Mouse (Mus musculus) mature B cell (primary cell): Measurements from ENCODE around the gene Prrt2.

Experiments
- in situ Hi-C: fragments of 300-500 bp; cut with MboI; formaldehyde crosslinking; loops from 2 replicates; pipeline ENCODE4 v1.14.3; 2019

Prrt2 gene

DNA sequence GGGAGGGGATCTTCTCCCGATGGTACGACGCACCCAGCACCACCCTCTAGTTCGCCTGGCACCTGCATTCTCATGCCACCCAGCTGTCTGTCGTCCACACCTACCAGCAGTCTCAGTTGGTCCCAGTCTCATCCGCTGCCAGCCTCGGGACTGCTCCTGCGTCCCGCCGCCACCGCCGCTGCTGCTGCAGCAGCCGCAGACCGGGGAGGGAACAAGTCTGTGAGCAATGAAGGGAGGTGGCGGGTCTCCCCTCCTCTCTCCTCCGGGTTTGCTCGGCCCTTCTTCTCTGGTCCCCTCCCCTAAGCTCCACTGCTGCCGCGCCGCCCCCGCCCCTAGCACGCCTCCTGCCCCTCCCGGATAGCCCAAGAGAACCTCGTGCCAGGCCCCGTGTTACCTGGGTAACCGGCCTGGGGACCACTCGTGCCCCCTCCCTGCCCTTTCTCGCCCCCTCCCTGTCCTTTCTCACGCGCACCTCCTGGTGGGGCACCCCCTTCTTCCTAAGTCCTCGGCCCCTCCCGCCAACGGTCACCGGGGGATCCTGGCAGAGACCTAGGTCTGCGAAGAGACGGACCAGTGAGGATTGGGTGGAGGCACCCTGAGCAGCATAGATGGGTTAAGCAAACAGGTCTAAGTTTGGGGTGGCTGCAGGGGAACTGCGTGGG, at the start of gene Prrt2, which contains the start of gene Gm42742:
Prrt2 (minus strand) TSS at position 311 of the 662 bp plus-strand sequence.
Gm42742 (minus strand) TSS at position 197 of the 662 bp plus-strand sequence.
- in situ Hi-C loops, result no loop called here

DNA sequence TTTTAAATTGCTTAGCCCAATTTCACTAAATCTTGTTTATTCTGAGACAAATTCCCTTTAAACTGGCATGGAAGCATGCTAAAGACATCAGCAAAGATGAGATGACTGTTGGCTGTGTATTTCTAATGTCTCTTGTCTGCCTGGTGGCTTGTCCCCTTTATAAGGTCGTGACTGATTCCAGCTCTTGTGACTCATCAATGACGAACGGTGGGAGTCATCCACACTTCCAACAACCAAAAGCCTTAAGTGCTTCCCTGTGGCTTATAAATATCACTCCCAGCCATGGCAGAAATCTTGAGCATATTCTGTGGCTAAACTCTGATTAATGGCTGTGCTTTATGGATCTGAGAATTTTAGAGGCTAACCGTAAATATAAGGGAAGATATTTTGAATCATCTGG, 45.3 kb upstream of the Prrt2 start:
- in situ Hi-C loops, result no loop called here

DNA sequence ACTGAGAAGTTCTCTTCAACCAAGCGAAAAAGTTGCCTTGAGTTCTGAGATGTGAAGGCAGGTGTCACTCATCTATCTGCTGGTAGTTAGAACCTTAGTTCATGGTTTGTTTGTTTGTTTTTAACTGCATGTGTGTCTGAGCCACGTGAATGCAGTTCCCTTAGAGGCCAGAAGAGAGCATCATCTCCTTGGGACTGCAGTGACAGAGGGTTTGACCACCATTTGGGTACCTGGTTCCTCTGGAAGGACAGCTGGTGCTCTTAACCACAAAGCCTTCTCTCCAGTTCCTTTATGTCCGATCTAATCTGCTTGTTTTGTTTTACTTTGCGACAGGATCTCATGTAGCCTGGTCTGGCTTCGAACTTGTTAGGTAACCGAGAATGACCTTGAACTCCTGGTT, 44.5 kb upstream of the Prrt2 start:
- in situ Hi-C loops, result no loop called here

DNA sequence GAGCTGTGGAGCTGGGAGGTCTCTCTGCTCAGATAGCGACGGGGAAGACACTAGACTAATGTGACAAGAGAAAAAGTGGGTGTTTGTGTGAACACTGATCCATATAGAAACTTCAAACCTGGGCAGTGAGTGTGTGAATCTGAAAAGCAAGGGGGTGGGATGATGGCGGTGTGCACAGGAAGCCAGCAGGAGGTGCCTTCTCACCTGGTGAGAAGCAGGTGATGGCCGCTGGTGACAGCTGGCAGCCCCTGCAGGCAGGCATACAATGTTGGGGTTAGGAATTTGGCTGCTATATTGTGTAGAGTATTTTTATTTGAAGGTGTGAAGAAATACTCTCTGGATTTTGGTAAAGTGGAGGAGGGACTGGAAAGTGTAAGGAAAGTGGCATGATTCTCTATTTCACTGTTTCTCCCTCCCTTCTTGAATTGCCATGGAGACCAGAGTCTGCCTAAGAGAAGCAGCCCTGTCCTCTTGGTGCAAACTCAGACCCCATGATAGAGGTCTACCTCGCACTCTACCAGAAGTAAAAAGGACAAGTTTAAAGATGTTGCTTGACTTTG, 34.1 kb upstream of the Prrt2 start:
- in situ Hi-C loops, result no loop called here

DNA sequence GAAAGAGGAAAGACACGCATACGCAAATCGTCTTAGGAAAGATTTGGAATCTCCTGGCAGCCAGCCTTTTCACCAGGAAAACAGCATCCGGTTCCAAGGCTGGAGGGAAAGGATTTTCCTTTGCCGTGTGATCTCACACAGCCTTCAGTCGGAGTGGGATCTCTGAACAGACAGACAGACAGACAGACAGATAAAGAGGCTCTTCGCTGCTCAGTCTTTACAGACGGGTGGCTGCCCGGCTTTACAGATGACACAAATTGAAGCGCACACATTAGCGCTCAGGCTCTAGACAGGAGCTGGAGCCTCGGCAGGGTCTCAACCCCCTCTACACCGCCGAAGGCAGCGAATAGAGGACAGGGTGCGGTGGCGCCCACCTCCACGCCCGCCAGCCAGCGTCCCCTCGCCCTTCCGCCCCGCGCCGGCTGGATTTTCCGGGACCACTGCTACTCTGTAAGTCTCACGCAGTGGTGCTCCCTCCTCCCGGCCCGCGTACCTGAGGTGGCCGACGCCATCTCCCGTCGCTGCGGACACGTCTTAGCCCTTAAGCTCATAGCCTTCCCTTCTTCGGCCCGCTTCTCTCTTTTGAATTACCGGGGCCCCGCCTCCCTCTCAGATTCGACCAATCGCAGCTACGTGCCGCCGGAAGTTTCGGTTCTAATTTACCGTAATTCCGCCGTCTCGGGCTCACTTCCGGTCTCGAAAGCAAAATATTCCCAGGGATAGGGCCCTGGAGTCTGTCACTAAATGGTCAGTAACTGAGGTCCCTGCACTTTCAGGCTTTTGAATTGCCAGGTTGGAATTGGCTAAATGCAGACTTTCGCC, 21.1 kb upstream of the Prrt2 start, which contains the start of gene Kif22:
Kif22 (minus strand) TSS at position 621 of the 822 bp plus-strand sequence.
- in situ Hi-C loops, result no loop called here

DNA sequence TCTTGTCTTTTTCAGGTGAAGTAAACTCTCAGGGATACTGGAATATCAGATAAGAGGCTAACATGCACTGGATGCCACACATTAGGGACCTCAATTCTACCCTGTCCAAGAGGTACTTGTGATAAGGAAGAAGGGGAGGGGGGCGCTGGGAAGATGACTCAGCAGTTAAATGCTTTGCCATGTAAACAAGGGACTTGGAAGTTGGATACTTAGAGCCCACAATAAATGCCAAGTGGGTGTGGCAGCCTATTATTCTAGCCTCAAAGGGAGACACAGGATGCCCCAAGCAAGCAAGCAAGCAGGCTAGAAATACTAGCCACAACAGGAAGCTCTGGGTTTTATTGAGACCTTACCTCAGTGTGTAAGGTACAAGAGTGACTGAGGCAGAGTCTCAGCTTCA, 10.2 kb upstream of the Prrt2 start:
- in situ Hi-C loops, result no loop called here

DNA sequence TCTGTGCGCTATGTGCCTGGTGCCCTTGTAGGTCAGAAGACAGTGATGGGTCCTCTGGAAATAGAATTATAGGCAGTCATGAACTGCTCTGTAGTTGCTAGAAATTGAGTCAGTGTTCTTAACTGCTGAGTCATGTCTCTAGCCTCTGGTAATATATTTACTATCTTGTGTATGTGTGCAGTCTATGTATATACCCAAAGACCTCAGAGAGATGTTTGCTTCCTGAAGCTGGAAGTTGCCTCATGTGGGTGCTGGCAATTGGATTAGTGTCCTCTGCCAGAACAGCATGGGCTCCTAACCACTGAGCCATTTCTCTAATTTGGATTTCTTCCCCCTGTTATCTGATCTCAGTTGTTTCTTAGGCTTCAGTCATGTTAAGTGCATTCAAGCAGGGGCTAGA, 9.2 kb upstream of the Prrt2 start:
- in situ Hi-C loops, result no loop called here

DNA sequence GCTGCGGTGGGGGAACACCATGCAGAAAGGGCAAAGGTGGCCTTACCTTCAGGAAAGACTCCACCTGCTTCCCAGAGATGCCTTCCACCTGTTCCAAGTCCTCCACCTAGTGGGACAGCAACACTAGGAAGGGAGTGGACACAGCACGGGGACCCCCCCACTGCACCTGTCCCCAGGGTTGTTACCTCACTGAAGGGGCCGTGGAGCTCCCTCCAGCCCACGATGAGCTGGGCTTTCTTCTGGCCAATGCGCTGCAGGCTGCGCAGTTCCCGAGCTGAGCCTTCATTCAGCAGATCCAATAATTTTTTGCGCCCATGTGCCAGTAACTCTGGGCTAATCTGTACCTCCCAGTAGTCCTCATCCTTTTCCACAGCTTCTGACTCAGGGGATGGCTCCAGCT, 6.9 kb upstream of the Prrt2 start:
- in situ Hi-C loops, result loop anchor here (5.0 kb wide), 1 partner anchor 64 kb away; the partner anchor contains the start of gene AI467606

DNA sequence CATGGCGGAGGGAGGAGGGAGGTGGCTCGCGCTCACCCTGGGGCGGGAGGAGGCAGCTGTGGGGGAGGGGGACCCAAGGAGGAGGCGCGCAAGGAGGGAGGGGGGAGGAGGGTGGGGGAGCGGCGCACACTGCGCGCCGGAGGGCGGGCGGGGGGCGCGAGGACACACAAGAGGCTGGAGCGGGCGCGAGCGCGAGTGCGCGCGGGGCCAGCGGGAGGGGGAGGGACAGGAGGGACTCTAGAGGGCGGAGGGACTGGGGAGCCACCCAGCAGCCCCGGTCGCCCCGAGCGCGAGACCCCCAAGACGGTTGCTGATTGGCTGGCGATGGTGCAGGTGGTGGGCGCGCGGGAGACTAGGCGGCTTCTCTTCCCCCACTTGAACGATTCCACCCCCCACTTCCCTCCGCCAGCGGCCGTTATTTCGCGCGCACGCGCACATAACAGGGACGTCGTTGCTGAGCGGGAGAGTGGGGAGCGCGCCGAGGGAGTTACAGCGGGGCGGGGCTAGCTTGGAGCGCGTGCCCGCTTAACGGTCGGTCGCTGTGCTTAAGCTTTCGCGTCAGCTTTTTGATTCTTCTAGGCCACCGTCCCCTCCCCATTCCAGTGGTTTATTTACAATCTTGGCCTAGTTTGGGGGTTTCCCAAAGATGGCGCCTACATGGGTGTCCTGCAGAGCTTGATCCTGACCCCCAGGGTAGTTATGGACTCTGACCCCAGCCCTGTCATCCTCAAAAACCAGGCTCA, 6.1 kb upstream of the Prrt2 start, which contains the start of gene Maz:
Maz (minus strand) TSS at position 54 of the 743 bp plus-strand sequence.
- in situ Hi-C loops, result loop anchor here (5.0 kb wide), 1 partner anchor 65 kb away; the partner anchor contains the start of gene AI467606

DNA sequence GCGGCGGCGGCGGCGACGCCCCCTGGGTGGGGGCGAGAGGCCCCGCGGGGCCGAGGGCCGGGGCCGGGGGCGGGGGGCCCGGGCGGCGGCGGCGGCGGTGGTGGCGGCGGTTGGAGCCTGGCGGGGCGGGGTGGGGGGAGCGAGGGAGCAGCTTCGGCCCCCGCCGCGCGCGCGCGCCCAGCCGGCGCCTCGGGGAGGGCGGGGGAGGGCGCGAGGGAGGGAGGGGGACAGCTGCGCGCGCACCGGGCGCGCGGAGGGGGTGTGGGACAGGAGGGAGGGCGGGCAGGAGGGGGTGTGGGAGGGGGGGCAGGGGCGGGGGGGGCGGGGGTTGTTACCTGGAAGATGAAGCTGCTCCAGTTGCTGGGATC, 5.6 kb upstream of the Prrt2 start:
- in situ Hi-C loops, result loop anchor here (5.0 kb wide), 1 partner anchor 66 kb away; the partner anchor contains the start of gene AI467606

DNA sequence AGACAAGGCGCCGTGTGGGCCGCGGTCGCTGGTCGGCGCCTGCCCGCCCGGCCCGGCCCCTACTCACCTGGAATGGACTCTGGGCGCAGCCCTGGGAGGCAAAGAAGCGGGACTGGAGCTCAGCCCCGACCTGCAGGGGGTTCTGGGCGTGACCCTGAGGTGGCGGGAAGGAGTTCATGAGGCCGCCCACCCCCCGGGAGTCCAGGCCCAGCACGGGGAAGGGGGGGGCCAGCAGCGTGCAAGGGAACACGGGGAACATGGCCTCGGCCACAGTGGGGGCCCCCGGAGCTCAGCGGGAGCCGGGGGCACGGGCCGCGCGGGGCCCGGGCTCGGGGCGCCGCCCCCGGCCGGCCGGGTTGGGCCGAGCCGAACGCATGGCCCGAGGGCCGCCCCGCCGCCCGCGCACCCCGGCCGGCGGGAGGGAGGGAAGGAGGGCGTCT, 5.2 kb upstream of the Prrt2 start:
- in situ Hi-C loops, result loop anchor here (5.0 kb wide), 1 partner anchor 66 kb away; the partner anchor contains the start of gene AI467606

DNA sequence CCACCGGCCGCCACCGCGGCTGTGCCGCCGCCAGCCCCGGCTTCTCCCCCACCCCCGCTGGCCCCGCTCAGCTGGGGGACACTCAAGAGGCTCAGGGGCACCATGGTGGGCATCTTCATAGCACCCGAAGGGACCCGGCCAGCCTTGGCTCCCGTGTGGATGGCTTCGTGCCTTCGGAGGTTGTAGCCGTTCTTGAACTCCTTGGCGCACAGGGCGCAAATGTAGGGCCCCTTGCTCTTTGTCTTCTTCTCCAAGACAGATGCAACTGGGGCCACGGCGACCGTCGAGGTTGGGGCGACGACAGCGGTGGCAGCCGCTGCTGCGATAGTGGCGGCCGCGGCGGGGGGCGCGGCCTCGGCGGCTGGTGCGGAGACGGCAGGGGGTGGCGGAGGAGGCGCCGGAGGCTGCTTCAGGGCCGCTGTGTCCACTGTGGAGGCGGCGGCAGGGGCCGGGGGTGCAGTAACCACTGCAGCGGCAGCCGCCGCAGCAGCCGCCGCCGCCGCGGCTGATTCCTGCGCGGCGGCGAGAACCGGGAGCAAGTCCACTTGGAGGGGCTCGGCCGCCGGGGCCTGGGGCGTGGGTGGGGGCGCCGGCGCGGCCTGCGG, 4.6 kb upstream of the Prrt2 start:
- in situ Hi-C loops, result loop anchor here (5.0 kb wide), 1 partner anchor 67 kb away; the partner anchor contains the start of gene AI467606

DNA sequence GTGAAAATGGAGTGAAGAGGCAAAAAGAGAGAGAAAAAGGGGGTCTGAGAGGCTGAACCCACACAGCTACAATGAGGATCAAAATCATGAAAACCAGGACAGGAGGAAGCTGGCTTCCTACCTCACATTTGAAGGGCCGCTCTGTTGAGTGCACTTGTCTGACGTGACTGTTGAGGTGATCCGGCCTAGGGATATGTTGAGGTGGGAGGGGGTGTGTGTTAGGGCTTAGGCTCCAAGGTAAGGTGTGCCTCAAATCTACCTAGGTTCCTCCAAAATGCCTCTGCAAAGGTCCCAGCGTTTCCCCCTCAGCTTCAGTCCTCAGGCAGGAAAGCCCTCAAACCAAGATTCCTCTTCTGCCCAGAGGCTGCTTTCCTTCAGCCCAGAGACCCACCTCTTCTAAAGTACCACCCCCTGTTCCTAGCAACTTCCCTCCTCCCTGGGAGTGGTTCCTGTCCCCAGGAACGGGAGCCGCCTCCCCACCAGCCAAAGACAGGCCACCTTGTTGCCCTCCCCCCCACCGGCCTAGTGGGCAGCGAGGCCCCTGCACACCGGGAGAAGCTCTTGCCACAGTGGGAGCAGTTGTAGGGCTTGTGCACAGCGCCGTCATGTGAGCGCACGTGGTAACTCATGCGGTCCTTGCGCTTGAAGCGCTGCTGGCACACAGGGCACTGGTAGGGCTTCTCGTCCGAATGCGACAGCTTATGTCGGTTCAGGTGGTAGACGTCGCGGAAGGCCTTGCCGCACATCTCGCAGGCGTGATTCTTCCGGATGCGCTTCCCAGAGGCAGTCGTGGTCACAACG, 3.9 kb upstream of the Prrt2 start:
- in situ Hi-C loops, result loop anchor here (5.0 kb wide), 1 partner anchor 67 kb away; the partner anchor contains the start of gene AI467606

DNA sequence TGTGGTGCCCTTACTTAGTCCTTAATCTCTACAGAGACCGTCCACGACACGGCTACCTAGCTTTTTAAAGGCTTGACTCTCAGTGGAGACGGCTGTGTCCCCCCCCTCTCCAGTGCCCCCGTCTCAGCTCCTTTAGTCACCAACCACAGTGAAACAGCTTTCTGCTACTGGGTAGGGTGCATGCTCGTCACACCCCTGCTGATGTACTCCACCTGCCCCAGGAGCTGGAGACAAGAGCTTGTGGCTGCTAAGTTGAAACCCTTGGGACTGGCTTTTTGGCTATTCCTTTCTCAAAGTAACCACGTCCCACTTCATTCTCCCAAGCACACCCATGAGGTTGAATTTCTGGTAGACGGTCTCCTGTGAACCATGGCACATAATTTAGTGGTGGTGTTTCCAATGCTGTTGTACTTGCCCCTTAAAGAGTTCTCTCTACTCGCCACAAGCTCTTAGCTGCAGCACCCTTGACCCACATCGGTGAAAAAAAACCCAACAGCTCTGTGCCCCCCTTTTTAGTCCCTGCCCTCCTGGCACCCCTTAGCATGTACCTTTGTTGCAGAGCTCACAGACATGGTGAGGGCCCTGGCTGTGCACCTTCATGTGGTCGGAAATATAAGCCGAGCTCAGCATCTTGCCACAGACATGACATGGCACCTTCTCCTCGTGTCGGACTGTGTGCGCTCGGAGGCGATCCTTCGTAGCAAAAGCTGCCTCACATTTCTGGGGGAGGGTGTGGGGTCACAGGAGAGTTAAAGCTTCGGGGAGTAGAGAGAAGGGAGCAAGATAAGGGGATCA, 3.1 kb upstream of the Prrt2 start:
- in situ Hi-C loops, result no loop called here

DNA sequence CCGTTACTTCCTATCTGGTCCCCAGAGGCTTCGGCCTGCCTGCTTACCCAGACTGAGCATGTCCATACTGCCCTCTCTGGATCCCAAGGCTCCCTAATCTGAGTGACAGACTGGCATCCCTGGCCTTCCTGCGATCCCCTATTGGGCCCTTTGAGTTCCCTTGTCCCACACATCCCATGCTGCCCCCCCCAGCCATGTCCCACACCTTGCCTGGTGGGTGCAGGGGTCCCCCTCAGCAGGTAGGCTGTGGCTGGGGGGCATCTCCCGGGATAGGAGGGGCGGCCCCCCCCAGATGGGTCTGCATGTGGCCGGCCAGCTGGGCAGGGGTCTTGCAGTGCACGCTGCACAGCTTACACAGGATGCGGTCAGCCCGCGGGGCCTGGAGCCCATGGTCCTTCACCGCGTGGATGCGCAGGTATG, 2.3 kb upstream of the Prrt2 start:
- in situ Hi-C loops, result no loop called here

DNA sequence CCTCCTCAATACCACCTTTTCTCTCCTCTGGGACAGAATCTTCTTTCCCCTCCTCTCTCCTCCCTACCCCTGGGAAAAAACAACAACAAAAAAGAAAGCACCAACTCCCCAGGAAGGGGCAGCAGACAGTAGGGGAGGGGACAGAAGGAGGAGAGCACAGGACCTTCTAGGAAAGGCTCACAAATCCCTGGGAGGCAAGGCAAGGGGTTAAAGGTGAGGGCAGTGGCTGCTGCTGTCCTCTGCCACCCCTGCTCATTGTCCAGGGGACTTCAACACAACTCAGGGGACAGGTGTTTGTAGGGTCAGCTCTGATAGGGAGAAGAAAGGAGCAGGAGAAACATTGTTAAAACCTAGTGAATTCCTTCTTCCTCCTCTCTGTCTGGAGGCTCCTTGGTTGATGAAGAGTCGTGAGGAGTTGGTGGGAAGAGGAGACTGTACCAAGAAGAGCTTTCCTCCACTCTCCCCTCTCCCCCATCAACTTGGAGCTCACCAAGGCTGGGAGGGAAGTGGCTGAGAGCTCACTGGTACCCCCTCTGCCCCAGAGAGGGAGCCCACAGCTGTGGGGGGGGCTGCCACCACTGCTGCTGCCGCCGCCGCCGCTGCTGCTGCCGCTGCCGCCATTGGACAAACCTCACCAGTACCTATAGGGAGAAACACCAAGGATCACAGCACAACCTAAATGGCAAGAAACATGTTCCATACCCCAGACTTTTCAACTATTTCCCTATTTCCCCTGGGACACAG, 1.7 kb upstream of the Prrt2 start:
- in situ Hi-C loops, result no loop called here

DNA sequence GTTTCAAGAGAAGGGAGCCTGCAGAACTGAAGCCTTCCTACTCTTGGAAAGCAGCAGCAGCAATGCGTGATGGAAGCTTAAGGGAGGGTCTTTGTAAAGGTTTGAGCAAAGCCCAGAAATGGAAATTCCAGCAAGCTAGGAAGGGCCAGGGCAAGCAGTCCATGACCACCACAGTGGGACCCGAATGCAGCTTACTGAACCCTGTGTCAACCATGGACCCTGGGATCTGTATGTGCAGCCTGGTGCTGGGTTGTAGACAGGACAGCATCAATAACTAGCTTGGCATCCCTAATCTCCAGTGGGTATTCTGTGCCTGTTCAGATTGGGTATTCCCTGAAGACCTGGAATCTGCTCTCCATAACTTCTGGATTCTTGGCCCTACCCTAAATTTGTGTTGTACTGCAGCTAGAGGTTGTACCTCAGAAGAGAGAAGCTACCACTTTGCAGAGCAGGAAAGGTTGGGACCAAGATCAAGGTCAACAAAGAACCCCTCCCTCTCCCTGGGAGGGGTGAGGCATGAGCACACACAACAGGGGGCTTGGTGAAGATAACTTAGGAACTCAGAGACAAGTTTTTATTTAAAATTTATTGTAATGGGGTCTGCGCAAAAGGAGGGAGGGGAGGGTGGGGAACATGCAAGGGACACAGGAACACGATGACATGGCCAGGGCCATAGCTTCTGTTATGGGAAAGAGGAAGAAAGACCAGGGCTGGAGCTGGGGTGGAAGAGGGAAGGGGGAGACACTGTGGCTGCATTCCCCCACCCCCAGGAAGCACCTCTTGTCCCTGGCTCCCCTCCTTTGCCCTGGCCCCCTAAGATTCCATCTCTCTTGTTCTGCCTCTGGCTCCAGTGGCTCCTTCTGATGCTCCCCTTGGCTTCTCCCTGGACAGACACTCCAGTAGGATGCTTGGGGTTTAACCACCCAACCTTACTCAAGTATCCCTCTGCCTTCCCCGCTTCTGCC, 834 bp upstream of the Prrt2 start:
- in situ Hi-C loops, result no loop called here

DNA sequence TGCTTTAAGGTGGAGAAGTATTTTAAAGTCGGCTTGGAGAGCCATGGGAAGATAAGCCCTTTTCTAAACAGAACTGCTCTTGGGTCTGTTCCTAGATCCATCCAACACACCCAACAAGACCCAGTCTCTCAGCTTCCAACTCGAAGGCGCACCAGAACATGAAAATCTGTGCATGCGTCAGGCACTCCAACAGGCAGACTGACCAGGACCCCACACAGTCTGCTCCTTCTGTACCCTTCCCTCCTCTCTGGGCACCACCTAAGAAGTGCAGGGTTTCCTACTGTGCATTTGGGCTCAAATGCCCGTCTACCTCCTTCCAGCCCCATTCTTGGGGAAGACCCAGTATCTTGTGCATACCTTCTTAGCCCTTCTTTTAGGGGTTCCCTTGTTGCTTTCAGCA, 520 bp downstream of the Prrt2 start:
- in situ Hi-C loops, result no loop called here
